ENCODE assay signal across 8 mouse cellular contexts in genomic region chrX:140520146-140521102, GRCm38 (mm10).
DNase-seq lines count a peak whose midpoint lies in the region; ATAC-seq lines count a peak whose summit lies in the region.

No protein-coding gene starts in this region.

- no peaks in the 10 kb centered on the region for H3K4me1 ChIP-seq in hindbrain, embryonic 16.5 days (ENCODE audit: control insufficient read depth, insufficient read depth, low read depth, low read length)
- H3K4me1 ChIP-seq in megakaryocyte, embryonic 14.5 days, result peaks cover 59% of the 10 kb centered on the region

- H3K27ac ChIP-seq in hindbrain, embryonic 16.5 days (ENCODE audit: low read depth, low read length), result no peak overlapping the region

- H3K36me3 ChIP-seq in hindbrain, embryonic 16.5 days (ENCODE audit: control insufficient read depth, insufficient read depth, low read length), result no peaks in the 10 kb centered on the region
- no peaks in the 10 kb centered on the region for H3K36me3 ChIP-seq in megakaryocyte, embryonic 14.5 days (replicated peaks; ENCODE audit: low read length)

- no peak overlapping the region; the same call in 1 of the 2 replicates for H3K9ac ChIP-seq in hindbrain, embryonic 16.5 days (ENCODE audit: low read depth, low read length)

- peak overlapping the region; percentile 23 for H3K4me3 ChIP-seq in hindbrain, embryonic 16.5 days (ENCODE audit: low read length)
- H3K4me3 ChIP-seq in megakaryocyte, embryonic 14.5 days (replicated peaks), result peak overlapping the region; percentile 87

- peak; percentile 39 for DNase-seq in WW6 (ENCODE audit: low read depth, low spot score)
- peak; percentile 30 to 46 for DNase-seq in cerebellum, postnatal 4 days (ENCODE audit: low spot score in 2 of 2)
- DNase-seq in gastrocnemius, adult 18-20 months (ENCODE audit: low spot score), result peak; percentile 96
- peak; percentile 50 to 78 for DNase-seq in left cerebral cortex, adult 9 months (ENCODE audit: low spot score in 2 of 2)
- peak; percentile 61 to 77 for DNase-seq in right cerebral cortex, adult 2 months (ENCODE audit: low spot score in 2 of 2)
- DNase-seq in urinary bladder, postnatal 10 days (ENCODE audit: low spot score), result peak; percentile 32

- H3K9me3 ChIP-seq in hindbrain, embryonic 16.5 days (ENCODE audit: control insufficient read depth, low read length), result no peaks in the 10 kb centered on the region
- H3K9me3 ChIP-seq in megakaryocyte, embryonic 14.5 days, result no peaks in the 10 kb centered on the region

- WGBS in hindbrain, embryonic 16.5 days, result 24% methylated on average over 23 of the region's 25 CpGs

- H3K4me2 ChIP-seq in hindbrain, embryonic 16.5 days (ENCODE audit: low read length), result peak overlapping the region; percentile 52

- peak; percentile 96 for ATAC-seq in hindbrain, embryonic 16.5 days

- peaks cover 3% of the 10 kb centered on the region; the same call in 1 of the 2 replicates for H3K27me3 ChIP-seq in hindbrain, embryonic 16.5 days (replicated peaks; ENCODE audit: control insufficient read depth, insufficient read depth, low read length)
- peaks cover 10% of the 10 kb centered on the region for H3K27me3 ChIP-seq in megakaryocyte, embryonic 14.5 days (replicated peaks)

Comparison
In these comparisons a context has a peak if more than half of its experiments do, and no peak if none do; other contexts are left out.
1. DNase-seq: peak in every context shown above with its lines; median percentile 96 in gastrocnemius, adult 18-20 months; 69 in right cerebral cortex, adult 2 months; 64 in left cerebral cortex, adult 9 months; 39 in WW6; 38 in cerebellum, postnatal 4 days; 32 in urinary bladder, postnatal 10 days.